Mouse (Mus musculus) adrenal gland (tissue): Measurements from ENCODE around the gene Vmn1r89.

Experiments used
- intact Hi-C: fragments of 180-260 bp; cut with DNase I; formaldehyde crosslinking; loops from one replicate; pipeline ENCODE4 v1.15.1; 2025
- long read RNA-seq, 2 experiments: library from polyadenylated mRNA; unstranded; transcript quantifications; one replicate each; pipeline ENCODE4 v2.0.0; 2020; ENCODE audit warnings: borderline replicate concordance in 1 of 2; ENCODE audit not compliant: insufficient replicate concordance in 1 of 2

The Vmn1r89 gene
- long read RNA-seq, experiment 1 = 0 reads
- long read RNA-seq, experiment 2 = 0 reads

DNA sequence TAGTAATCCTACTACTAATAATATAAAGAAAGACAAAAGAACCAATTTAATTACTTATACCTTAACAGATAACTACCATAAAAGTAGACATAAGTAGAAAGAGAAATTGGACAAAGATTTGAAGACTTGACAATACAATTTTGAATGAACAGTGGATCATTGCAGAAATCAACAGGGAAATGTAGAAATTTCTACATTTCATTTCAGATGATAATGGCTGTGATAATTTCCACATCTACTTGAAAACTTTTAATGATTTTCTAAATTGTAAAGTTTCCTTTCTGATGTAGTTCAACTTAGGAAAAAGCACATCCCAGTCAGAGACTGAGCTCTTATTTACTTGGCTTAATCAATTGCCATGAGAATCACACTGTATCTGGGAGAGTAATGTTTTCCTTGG, at the start of gene Vmn1r89:
Gene Vmn1r89 (plus strand): TSS at position 301 of the 400 bp plus-strand sequence.
- intact Hi-C loops = no loop called here

DNA sequence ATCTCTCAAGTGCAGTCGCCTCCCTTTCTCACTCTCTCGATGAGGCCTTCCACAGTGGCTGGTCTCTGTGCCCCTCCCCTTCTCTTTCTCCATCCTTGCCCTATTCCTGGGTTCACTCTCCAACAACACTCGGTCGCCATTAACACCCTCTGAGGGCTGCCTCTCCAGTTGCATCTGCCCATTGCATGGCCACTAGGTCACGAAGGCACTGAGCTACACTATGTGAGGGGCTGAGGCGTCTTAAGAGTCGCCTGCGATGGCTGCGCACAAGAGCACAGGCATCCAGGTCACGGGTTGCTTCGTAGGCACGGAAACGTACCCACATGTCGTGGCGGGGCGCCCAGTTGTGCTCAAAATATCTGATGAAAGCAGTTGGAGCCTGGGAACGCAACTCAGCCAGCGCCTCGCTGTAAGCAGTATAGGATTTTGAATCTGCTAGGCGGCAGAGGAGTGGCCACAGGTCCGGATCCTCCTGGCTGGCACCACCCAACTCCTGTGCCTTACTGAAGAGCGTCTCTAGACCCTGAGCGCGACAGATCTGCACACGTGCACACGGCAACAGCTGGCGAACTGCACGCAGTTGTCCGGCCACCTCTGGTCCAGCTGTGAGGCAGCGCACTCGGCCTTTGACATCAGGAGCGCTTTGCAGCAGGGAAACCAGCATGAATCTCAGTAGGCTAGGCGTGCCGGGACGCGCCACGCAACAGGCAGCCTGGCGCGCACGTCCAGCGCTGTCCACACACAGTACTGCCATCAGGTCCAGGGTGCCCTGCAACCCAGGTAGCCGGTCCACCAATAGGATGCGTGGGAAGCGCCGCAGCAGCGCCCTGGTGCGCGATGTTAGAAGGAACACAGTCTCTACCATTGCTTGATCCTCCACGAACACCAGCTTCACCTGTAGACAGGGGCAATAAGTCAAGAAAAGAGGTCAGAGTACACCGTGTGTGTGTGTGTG, 48.2 kb downstream of the Vmn1r89 start:
- intact Hi-C loops = no loop called here

DNA sequence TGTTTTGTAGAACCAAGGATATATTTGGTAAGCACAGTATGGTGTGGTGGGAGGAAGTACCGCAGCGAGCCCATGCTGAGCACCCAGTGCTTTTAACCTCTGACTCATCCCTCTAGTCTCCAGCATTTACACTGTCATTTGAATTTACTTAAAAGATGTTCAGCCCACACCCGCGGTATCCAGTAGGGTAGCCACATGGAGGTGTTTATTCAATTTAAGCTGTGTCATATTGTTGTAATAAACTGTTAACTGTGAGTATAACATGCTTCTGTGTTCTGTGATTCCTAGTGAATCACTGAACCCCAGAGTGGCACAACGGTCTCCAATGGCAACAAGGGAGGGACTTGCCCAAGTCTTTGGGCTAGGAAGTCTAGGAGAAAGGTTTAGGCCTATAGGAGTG, 51.0 kb downstream of the Vmn1r89 start:
- intact Hi-C loops = no loop called here

DNA sequence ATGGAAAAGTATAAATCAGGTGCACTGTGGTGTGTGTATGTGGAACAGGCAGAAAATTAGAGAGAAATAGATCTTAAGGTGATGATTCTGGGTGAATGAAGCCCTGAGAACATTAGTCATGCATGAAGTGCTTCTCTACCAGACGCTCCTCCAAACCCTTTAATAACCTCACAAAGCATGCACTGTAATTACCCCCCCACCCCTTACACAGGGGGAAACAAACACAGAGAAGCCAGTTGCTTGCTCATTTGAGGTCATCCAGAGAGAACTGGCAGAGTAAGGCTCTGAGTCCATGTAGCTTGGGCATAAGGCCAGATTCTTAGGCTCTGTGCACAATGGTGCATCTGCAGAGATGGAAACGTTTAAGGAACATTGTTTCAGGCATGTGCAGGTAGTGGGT, 51.6 kb downstream of the Vmn1r89 start:
- intact Hi-C loops = no loop called here

DNA sequence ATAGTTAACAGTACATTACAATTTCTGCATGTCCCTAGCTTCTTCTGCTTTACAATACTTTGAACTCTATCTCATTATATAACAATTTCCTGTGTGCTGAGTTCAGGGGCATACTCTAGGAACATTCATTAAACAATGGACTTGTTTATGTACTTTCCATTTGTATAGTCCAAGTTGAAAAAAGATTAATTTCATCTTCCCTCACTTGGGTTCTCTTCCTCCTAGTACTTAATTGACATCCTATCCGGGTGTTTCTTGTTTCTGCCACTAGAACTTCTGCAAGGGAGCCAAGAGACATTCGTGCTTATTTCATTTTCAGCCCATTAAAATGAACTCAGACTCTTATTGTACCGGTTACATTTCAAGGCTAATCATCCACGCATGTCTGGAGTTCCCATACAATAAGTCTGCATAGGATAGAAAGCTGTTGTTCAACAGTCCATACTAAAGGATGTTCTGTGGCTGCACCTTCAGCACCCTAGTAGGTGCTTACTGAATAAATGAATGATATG, 56.0 kb downstream of the Vmn1r89 start:
- intact Hi-C loops = no loop called here

DNA sequence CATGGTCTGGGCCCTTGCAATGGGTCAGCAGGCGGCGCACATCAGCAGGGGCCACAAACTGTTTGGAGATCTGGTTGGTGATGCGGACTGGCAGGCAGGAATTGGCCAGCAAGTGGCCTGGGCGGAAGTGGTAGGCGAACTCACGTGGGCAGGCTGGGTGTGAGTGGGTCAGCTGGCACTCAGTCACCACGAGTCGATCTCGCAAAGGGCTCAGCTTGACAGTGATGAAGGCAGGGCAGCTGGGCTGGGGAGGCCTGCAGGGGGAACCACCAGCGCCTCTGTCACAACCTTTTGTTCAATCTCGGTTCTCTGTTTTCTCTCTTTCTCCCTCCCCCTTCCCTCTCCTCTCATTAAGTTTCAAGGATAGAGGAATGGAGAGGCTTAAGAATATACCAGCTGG, 56.6 kb downstream of the Vmn1r89 start:
- intact Hi-C loops = no loop called here
